Mouse (Mus musculus): ENCODE results near the gene Rbm15b. TPM values are rescaled to one million over a fixed set of nuclear protein-coding genes. Genes with fewer than 3 reads are reported as not detected.

The Rbm15b gene
- polyA plus RNA-seq, 1 experiment = 8.9 TPM

GRCm38 (mm10) chr9:106891829-106892551, 4.8 kb upstream of the Rbm15b start, which contains the start of gene Manf:
TSS of gene Manf (minus strand) at chr9:106891979.
- peak; percentile 95 to 96 for DNase-seq (ENCODE audit: low read depth in 1 of 2, low spot score in 2 of 2)
- peaks cover 5% of the 10 kb centered on the region; the same call in 1 of the 2 replicates for H3K4me1 ChIP-seq (ENCODE audit: control insufficient read depth, insufficient read depth, insufficient read length)
- WGBS = under 1% methylated on average over 59 of the region's 59 CpGs

GRCm38 (mm10) chr9:106891341-106891741, 4.1 kb upstream of the Rbm15b start:
- WGBS = under 1% methylated on average over 17 of the region's 17 CpGs
- DNase-seq (ENCODE audit: low read depth in 1 of 2, low spot score in 2 of 2) = no peak
- H3K36me3 ChIP-seq (ENCODE audit: control insufficient read depth, insufficient read depth, low read length) = peaks cover 18% of the 10 kb centered on the region
- peaks cover 5% of the 10 kb centered on the region; the same call in 1 of the 2 replicates for H3K4me1 ChIP-seq (ENCODE audit: control insufficient read depth, insufficient read depth, insufficient read length)
- TF ChIP-seq POLR2A (IDR thresholded peaks at IDR 0.05; ENCODE audit: low read depth, low read length) (no peak), CTCF (IDR thresholded peaks at IDR 0.05; ENCODE audit: extremely low read depth, insufficient read depth, insufficient read length, insufficient replicate concordance) (no peak)
- H3K27me3 ChIP-seq (ENCODE audit: control insufficient read depth, insufficient read depth, low read length) = no peaks in the 10 kb centered on the region
- peak overlapping the region; percentile 86 for H3K27ac ChIP-seq (ENCODE audit: insufficient read depth, low read length)
- H3K4me3 ChIP-seq (ENCODE audit: extremely low read depth, insufficient read depth, insufficient read length) = peak overlapping the region; percentile 72

More at GRCm38 (mm10) chr9:106891829-106892551, 4.8 kb upstream of the Rbm15b start, which contains the start of gene Manf:
- H3K36me3 ChIP-seq (ENCODE audit: control insufficient read depth, insufficient read depth, low read length) = peaks cover 18% of the 10 kb centered on the region
- no peaks in the 10 kb centered on the region for H3K27me3 ChIP-seq (ENCODE audit: control insufficient read depth, insufficient read depth, low read length)
- peak within 1 kb of the TSS; percentile 81 for H3K4me3 ChIP-seq (ENCODE audit: extremely low read depth, insufficient read depth, insufficient read length)
- peak within 1 kb of the TSS; percentile 93 for H3K27ac ChIP-seq (ENCODE audit: insufficient read depth, low read length)
- TF ChIP-seq CTCF (IDR thresholded peaks at IDR 0.05; ENCODE audit: extremely low read depth, insufficient read depth, insufficient read length, insufficient replicate concordance) (0 out of 2 replicates have a peak, but pooled peaks have one; percentile 2), POLR2A (IDR thresholded peaks at IDR 0.05; ENCODE audit: low read depth, low read length) (peak; percentile 92)

GRCm38 (mm10) chr9:106890496-106891240, 3.4 kb upstream of the Rbm15b start:
- Histone ChIP-seq H3K36me3 (ENCODE audit: control insufficient read depth, insufficient read depth, low read length) (peaks cover 18% of the 10 kb centered on the region), H3K4me1 (ENCODE audit: control insufficient read depth, insufficient read depth, insufficient read length) (peaks cover 12% of the 10 kb centered on the region), H3K27me3 (ENCODE audit: control insufficient read depth, insufficient read depth, low read length) (no peaks in the 10 kb centered on the region), H3K4me3 (ENCODE audit: extremely low read depth, insufficient read depth, insufficient read length) (peak overlapping the region; percentile 72; the same call in 1 of the 2 replicates), H3K27ac (ENCODE audit: insufficient read depth, low read length) (no peak overlapping the region)
- DNase-seq (ENCODE audit: low read depth in 1 of 2, low spot score in 2 of 2) = no peak
- WGBS = 73% methylated on average over 8 of the region's 8 CpGs
- TF ChIP-seq CTCF (IDR thresholded peaks at IDR 0.05; ENCODE audit: extremely low read depth, insufficient read depth, insufficient read length, insufficient replicate concordance) (no peak), POLR2A (IDR thresholded peaks at IDR 0.05; ENCODE audit: low read depth, low read length) (no peak)

GRCm38 (mm10) chr9:106889321-106889720, 2.1 kb upstream of the Rbm15b start:
- H3K27ac ChIP-seq (ENCODE audit: insufficient read depth, low read length) = no peak overlapping the region
- DNase-seq (ENCODE audit: low read depth in 1 of 2, low spot score in 2 of 2) = no peak
- TF ChIP-seq CTCF (IDR thresholded peaks at IDR 0.05; ENCODE audit: extremely low read depth, insufficient read depth, insufficient read length, insufficient replicate concordance) = no peak
- no peak for TF ChIP-seq POLR2A (IDR thresholded peaks at IDR 0.05; ENCODE audit: low read depth, low read length)
- H3K4me3 ChIP-seq (ENCODE audit: extremely low read depth, insufficient read depth, insufficient read length) = no peak overlapping the region
- WGBS = 91% methylated on average over 9 of the region's 9 CpGs
- H3K27me3 ChIP-seq (ENCODE audit: control insufficient read depth, insufficient read depth, low read length) = no peaks in the 10 kb centered on the region
- peaks cover 26% of the 10 kb centered on the region for H3K36me3 ChIP-seq (ENCODE audit: control insufficient read depth, insufficient read depth, low read length)
- H3K4me1 ChIP-seq (ENCODE audit: control insufficient read depth, insufficient read depth, insufficient read length) = peaks cover 14% of the 10 kb centered on the region

- DNase-seq (ENCODE audit: low read depth in 1 of 2, low spot score in 2 of 2) = no peak
- Histone ChIP-seq H3K27me3 (ENCODE audit: control insufficient read depth, insufficient read depth, low read length) (no peaks in the 10 kb centered on the region), H3K36me3 (ENCODE audit: control insufficient read depth, insufficient read depth, low read length) (peaks cover 29% of the 10 kb centered on the region), H3K4me1 (ENCODE audit: control insufficient read depth, insufficient read depth, insufficient read length) (peaks cover 16% of the 10 kb centered on the region), H3K4me3 (ENCODE audit: extremely low read depth, insufficient read depth, insufficient read length) (no peak overlapping the region), H3K27ac (ENCODE audit: insufficient read depth, low read length) (no peak overlapping the region)
- WGBS = 97% methylated on average over 3 of the region's 3 CpGs
- no peak for TF ChIP-seq POLR2A (IDR thresholded peaks at IDR 0.05; ENCODE audit: low read depth, low read length)
- no peak for TF ChIP-seq CTCF (IDR thresholded peaks at IDR 0.05; ENCODE audit: extremely low read depth, insufficient read depth, insufficient read length, insufficient replicate concordance)
These were observed 1.1 kb upstream of the Rbm15b start for GRCm38 (mm10) chr9:106888346-106888745.

GRCm38 (mm10) chr9:106885901-106886731, 1.1 kb downstream of the Rbm15b start:
- peak in 1 of 2 experiments; percentile 55 for DNase-seq (ENCODE audit: low read depth in 1 of 2, low spot score in 2 of 2)
- Histone ChIP-seq H3K27ac (ENCODE audit: insufficient read depth, low read length) (peak overlapping the region; percentile 67), H3K4me3 (ENCODE audit: extremely low read depth, insufficient read depth, insufficient read length) (peak overlapping the region; percentile 86), H3K36me3 (ENCODE audit: control insufficient read depth, insufficient read depth, low read length) (peaks cover 31% of the 10 kb centered on the region), H3K27me3 (ENCODE audit: control insufficient read depth, insufficient read depth, low read length) (no peaks in the 10 kb centered on the region), H3K4me1 (ENCODE audit: control insufficient read depth, insufficient read depth, insufficient read length) (peaks cover 14% of the 10 kb centered on the region)
- 2% methylated on average over 96 of the region's 107 CpGs for WGBS
- TF ChIP-seq POLR2A (IDR thresholded peaks at IDR 0.05; ENCODE audit: low read depth, low read length) (no peak), CTCF (IDR thresholded peaks at IDR 0.05; ENCODE audit: extremely low read depth, insufficient read depth, insufficient read length, insufficient replicate concordance) (no peak)
